Mouse (Mus musculus) small intestine, adult 2 months (tissue): ENCODE results near the gene Uhmk1.

ENCODE experiments used
- CTCF ChIP-seq: fragments of 200-500 bp; IDR thresholded peaks from 2 replicates; pipeline ENCODE4 v1.5.1; 2012; ENCODE audit warnings: low read depth, mild to moderate bottlenecking, control low read depth, inconsistent platforms, low read length, moderate library complexity, mixed read lengths; ENCODE audit not compliant: insufficient replicate concordance, insufficient read length; ENCODE audit errors: extremely low read depth
- POLR2A ChIP-seq: fragments of 200-500 bp; IDR thresholded peaks from 2 replicates; pipeline ENCODE4 v1.6.1; 2012; ENCODE audit warnings: low read depth, mild to moderate bottlenecking, control low read depth, inconsistent platforms, low read length, moderate library complexity

GRCm38 (mm10) chr1:170213181-170213879 lies 1.9 kb downstream of the Uhmk1 start:
- TF ChIP-seq POLR2A: no peak
- TF ChIP-seq CTCF: no peak
